Mouse (Mus musculus): ENCODE results near the gene Relch.
"Not testable (repeated sequence)": the region's sequence is repeated elsewhere in the genome, so short reads cannot be mapped to it uniquely, and the experiment has no call there.

Gene Relch

GRCm38 (mm10) chr1:105746858-105747596, 83.4 kb downstream of the Relch start:
- no peak for DNase-seq

- no peak for DNase-seq
Observed at GRCm38 (mm10) chr1:105748091-105748799, 84.6 kb downstream of the Relch start.

DNA sequence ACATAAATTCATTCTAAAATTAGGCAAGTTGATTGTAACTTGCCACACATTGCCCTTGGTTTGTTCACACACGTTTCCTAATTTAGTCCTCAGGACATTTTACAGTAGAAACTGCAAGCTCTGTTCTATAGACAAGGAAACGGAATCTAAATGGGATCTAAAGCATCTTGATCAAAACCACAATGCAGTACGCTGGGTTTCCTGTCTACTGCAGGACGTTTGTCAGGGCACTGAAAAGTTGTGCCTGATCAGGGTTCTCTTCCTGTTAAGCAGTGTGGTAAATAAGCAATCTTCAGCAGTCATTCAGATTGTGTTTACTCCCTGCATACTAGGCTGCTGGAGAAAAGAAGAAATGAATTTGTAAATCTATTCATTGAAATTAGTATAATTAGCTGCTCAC, 88.5 kb downstream of the Relch start:
- DNase-seq: no peak

DNA sequence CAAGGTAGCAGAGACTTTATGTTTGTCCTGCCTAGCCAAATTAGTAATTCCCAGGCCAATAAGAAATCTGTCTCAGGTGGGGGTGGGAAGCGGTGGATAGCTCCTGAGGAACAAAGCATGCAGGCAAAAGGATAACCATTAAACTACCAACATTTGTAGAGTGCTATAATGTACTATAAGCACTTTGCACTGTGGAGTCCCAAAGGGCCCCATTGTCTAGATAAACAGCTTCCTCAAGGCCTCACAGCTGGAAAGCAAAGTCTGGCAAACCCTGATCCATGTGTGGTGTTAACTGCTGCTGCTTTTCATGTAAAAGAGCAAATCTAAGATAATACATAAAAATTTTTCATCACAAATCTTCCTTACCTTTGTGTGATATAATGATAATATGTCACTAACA, 89.3 kb downstream of the Relch start:
- DNase-seq: no peak

DNA sequence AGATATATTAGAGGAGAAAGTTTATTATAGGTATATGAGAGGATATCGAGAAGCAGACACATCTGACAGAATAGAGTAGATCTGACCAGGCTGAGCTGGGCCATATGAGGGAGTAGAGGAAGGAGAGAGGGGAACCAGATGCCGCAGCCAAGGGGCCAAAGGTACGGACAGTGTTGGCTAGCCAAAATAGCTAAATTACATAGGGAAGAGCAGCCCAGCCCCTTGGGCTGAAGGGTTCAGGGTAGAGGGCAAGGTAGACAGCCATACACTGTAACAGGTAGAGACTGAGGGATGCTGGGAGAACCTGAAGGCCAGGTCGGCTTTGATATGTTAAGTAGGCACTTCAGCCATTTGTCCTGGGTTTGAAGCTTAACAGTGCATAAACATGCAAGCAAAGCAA, 95.1 kb downstream of the Relch start:
- no peak for DNase-seq

- DNase-seq: no peak
Observed at GRCm38 (mm10) chr1:105759422-105760165, 95.9 kb downstream of the Relch start.

DNA sequence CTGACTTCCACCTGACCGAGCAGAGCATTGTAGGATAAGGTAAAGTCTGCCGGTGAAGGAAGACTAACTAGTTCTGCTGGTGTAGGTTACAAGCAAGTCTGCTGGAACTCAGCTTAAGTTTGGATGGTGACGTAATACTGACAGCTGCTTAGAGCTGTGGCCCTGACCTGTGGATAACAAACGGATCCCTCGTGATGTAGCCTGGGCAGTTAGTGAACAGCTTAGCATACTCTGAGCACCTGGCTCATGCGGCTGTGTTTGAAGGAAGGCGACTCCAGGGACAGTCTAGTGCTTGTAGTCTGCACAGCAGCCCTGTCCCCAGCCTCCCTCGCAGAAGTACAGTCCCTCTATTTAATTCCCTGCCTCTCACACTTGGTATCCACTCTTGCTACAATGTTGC, 101.9 kb downstream of the Relch start:
- no peak for DNase-seq

DNA sequence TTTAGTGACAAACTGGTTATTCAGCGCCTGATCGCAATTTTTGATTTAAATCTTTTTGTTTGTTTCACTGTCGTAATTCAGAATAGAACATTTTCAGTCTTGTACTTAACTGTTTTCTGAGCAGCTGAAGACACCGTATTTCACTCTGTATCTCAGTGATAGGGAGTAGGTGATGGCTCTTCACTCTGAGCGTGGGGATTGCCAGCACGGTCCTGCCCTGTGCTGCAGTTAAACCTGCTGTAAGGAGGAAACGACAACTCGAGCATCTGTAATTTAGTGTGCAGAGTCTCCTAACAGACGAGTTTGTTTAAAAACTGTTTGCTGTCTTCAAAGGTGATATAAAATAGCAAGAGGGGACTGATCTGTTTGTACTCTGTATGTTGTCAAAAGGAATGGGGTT, 102.4 kb downstream of the Relch start:
- DNase-seq: not testable (repeated sequence)

DNA sequence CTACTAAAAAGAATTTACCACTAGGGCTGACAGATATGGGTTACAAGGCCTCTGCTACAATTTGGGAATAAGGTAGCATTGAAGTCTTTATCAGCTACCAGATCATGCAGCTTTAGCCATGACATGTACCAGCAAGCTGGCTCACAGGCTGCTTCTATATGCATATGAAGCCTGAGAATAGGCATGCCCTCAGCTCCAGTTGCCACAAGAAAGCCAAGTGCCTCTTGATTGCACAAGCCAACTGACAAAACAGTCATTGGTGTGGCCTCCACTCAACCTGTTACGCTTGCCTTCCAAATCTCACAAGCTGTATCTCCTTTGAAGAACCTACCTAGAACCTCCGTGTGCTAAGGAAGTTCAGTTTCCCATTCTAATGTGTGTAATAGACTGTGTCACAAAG, 104.7 kb downstream of the Relch start:
- DNase-seq: no peak

- no peak for DNase-seq
Observed at GRCm38 (mm10) chr1:105770685-105771084, 107.0 kb downstream of the Relch start.

DNA sequence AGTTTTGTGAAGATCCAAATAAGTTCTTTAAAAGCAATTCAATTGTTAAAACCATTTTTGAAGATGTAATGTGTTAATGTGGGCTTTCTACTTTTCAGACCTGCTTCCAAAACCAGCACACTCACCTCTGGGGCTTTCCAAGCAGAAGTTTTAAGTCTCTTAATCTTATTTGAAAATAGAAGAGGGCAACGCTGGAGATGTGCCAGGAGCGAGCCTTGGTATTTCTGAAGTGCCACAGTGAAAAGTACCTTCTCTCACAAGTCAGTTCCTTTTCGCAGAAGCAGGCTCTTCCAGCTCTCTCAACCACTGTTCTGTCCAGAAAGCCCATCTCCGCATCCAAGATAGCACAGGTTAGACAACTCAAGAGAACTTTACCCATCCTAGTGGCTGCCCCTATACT, 112.8 kb downstream of the Relch start:
- DNase-seq: no peak

GRCm38 (mm10) chr1:105780079-105780456, 116.4 kb downstream of the Relch start:
- DNase-seq: no peak

DNA sequence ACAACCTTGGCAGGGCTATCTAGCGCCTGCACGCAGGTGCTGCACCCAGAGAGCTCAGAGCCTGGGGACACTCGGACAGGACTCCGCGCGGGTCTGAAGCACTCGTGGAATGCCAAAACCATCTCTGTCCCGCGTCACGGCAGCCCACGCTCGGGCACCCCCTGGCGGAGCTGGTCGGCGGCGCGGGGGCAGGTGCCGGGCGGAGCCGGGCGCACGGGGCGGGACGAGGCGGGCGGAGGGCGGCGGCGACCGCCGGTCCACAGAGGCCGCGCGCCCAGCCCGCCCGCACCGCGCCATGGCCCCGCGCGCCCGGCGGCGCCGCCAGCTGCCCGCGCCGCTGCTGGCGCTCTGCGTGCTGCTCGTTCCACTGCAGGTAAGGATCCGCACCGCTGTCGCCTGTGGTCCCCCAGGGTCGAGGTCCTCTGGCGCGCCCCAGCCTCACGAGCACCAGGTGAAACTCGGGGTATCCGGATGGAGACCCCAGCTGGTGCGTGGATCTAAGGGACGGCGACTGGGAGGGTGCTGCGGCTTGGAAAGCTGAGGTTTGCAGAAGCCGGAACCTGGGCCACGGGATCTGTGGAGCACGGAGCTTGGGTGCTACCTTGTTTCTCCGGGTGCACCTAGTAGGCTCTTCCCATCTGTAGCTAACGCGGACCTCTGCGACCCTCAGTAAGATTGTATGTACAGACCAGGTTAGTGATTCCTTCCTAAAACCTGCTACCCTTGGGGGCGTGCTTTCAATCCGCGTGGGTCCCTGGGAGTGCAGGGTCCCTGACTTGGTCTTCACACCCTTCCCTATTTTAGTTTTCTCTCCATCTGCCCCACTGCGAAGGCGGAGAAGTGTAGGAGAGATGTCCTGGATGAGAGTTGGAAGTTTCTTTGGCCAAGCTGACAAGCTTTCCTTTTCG, 117.0 kb downstream of the Relch start, which contains the start of gene Tnfrsf11a:
Tnfrsf11a (plus strand) TSS at position 262 of the 908 bp plus-strand sequence.
- peak; percentile 76 for DNase-seq

DNA sequence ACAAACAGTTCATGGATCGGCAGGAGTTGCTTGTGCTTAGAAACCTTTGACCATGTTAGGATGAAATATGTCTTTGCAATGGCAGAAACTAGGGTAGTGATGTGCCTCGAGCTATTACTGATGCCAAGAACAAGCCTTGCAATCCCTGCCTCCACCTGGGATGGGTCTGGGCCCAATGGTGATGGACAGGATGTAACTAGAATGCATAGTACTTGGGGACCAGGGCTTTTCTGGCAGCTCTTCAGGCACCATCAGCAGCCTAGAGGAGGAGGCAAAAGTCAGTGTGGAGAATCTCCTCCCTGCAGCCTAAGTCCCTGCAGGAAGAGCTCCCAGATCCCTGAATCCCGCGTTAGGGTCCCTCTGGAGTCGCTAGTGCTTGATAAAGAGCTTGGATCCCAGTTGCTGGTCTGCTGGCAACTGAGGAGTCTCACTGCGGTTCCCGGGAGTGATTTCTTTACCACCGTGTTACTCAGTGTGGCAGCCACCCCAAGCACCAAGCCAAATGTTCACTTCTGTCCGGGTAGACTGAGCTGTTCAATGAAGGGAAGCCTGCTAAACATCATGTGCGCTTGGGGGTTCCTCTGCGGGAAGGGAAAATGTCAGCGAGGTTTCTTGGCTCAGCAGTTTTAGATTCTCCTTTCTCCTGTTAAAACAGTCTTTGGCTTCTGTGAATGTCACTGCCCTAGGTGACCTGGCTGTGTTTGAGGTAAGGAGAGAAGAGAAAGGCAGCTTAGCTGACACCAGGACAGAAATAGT, 117.9 kb downstream of the Relch start:
- DNase-seq: peak; percentile 25

GRCm38 (mm10) chr1:105784257-105785016, 120.8 kb downstream of the Relch start:
- no peak for DNase-seq

DNA sequence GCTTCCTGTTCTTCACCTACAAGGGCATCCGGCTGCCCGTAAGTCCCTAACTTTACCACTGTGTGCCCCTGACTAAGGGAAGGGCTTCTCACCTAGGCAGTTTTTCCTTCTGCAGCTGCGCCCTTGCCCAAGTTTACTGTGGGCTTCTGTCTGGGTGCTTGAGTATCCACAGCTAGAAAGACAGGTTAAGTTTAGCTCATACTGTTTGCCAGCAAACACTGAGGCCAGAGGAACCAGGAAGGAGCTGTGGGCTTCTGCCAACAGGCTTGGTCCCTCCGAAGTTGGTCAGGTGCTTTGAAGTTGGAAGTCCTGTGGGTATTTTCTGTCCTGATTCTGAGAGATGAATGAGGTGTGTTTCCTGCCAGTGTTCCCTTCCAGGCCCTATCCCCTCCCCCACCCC, 121.5 kb downstream of the Relch start:
- no peak for DNase-seq

GRCm38 (mm10) chr1:105786731-105787357, 123.2 kb downstream of the Relch start:
- DNase-seq: no peak

- no peak for DNase-seq
Observed at GRCm38 (mm10) chr1:105790103-105790502, 126.4 kb downstream of the Relch start.

DNA sequence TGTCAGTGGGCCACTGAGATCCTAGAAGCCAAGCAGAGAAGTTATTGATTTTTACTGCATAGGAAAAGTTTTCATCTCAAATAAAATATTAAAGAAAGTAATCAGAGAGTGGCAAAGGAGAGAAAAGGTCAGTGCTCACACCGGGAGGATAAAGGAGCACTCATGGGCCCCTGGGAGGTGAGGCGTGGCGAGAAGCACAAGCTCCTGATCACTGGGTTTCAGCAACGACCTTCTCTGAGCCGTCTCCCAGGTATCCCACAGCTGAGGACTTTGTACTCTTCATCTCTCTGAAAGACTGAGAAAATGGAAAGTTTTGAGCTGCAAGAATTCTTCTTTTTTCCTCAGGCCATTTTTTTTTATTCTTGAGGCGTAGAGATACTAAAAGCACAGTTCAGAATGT, 131.0 kb downstream of the Relch start:
- DNase-seq: no peak

DNA sequence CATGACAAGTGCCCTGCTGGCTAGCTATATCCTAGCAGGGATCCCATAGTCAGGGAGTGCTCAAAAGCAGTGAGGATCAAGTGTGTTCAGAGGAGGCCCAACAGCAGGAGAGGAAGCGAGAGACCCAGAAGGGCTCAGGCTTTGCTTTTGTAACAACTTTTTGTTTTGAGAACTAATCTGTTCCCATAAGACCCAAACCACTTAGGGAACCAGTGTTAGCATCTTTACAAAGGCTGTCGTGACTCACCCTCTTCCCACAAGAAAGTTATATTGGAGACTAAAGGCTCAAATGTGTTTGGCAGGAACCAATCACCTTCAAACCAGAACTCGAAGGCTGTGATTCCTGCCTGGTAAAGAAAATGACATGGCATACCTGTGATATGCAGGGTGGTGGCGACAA, 132.0 kb downstream of the Relch start:
- DNase-seq: no peak

DNA sequence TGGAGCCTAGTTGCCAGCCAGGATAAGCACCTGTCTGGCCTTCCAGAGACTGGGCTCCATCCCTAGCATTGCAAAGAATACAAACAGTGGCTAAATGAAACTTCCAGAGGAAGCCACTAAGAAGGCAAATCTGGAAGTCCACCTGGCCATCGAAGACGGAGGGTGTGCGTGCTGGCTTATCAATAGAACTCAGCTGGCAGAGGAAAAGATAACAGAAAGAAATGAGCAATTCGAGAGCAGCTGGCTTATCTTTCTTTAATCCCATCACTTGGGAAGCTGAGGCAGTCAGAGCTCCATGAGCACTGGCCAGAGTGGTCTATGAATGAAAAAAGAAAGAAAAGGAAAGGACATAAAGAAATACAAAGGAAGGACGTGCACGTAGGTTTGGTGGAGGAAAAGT, 136.9 kb downstream of the Relch start:
- DNase-seq: no peak
